Mouse (Mus musculus): ENCODE data around the gene Tex11.

The Tex11 gene

DNA sequence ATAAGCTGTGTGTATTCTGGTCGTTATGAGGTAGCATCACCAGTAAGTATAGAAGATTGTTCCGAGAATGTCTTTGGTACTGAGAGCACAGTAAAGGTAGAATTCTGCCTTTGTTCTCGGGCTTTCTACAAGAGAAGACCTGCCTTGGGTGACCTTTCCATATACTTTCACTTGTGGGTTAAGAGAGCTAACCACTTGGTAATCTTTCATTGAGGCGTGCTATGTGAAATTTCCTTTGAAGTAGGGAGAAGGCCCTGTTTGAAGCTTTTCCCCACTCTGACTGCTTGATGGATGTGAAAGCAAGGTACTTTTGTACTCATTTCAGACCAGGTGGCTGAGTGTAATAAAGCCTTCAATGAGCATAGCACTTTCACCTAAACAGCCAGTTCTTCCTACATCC lies 270.1 kb downstream of the Tex11 start:
- in situ Hi-C loops (cut with MboI; ENCODE audit: unreplicated experiment in 2 of 2) = loop anchor here (25.0 kb wide), 2 partner anchors 548 to 723 kb away; no protein-coding TSS in a partner anchor

All from v-Abl transformed pro-B cells (cell line).